Mouse (Mus musculus) right cerebral cortex, postnatal 4 days (tissue): ENCODE measurements around the gene Vtn.
"Not testable (repeated sequence)": the region's sequence is repeated elsewhere in the genome, so short reads cannot be mapped to it uniquely, and the experiment has no call there.

Source experiments
- DNase-seq: peaks from one replicate; pipeline ENCODE4 v3.0.0-alpha.2; 2022

The Vtn gene

GRCm38 (mm10) chr11:78499543-78499942 lies 652 bp downstream of the Vtn start:
- DNase-seq: no peak

GRCm38 (mm10) chr11:78500623-78501202 lies 1.8 kb downstream of the Vtn start:
- no peak for DNase-seq

GRCm38 (mm10) chr11:78501529-78501928 lies 2.6 kb downstream of the Vtn start:
- DNase-seq: no peak

- no peak for DNase-seq
Observed at GRCm38 (mm10) chr11:78502909-78503650, 4.2 kb downstream of the Vtn start, which contains the start of gene Sebox. Gene Sebox (plus strand): TSS chr11:78503447.

GRCm38 (mm10) chr11:78505430-78505829 lies 6.5 kb downstream of the Vtn start:
- no peak for DNase-seq

- no peak for DNase-seq
Observed at GRCm38 (mm10) chr11:78509148-78509547, 10.3 kb downstream of the Vtn start.

GRCm38 (mm10) chr11:78512025-78512957 lies 13.4 kb downstream of the Vtn start, which contains the start of the genes Tmem199 and Poldip2:
Gene Tmem199 (minus strand): TSS chr11:78512172.
Gene Poldip2 (plus strand): TSS chr11:78512193.
- DNase-seq: peak; percentile 86

- no peak for DNase-seq
Observed at GRCm38 (mm10) chr11:78513106-78513790, 14.4 kb downstream of the Vtn start.

GRCm38 (mm10) chr11:78515549-78516325 lies 16.8 kb downstream of the Vtn start:
- DNase-seq: no peak

GRCm38 (mm10) chr11:78518931-78519330 lies 20.0 kb downstream of the Vtn start:
- no peak for DNase-seq

GRCm38 (mm10) chr11:78521880-78522279 lies 23.0 kb downstream of the Vtn start:
- DNase-seq: no peak

- DNase-seq: no peak
Observed at GRCm38 (mm10) chr11:78522481-78522997, 23.6 kb downstream of the Vtn start.

- no peak for DNase-seq
Observed at GRCm38 (mm10) chr11:78523241-78523955, 24.5 kb downstream of the Vtn start.

- DNase-seq: no peak
Observed at GRCm38 (mm10) chr11:78524838-78525237, 25.9 kb downstream of the Vtn start.

GRCm38 (mm10) chr11:78528714-78529113 lies 29.8 kb downstream of the Vtn start:
- DNase-seq: no peak

- no peak for DNase-seq
Observed at GRCm38 (mm10) chr11:78530001-78530400, 31.1 kb downstream of the Vtn start.

- DNase-seq: no peak
Observed at GRCm38 (mm10) chr11:78531046-78531445, 32.2 kb downstream of the Vtn start.

- not testable (repeated sequence) for DNase-seq
Observed at GRCm38 (mm10) chr11:78531515-78531914, 32.6 kb downstream of the Vtn start.

GRCm38 (mm10) chr11:78534516-78534915 lies 35.6 kb downstream of the Vtn start:
- no peak for DNase-seq

GRCm38 (mm10) chr11:78535376-78536079 lies 36.6 kb downstream of the Vtn start:
- DNase-seq: no peak
